In genomic region chr3:86796716-86797115, GRCm38 (mm10) we compare ENCODE assay signal across 10 mouse cellular contexts.
DNase-seq lines count a peak whose midpoint lies in the region; ATAC-seq and TF ChIP-seq lines count a peak whose summit lies in the region.
"Had no signal": no experiment of that assay in that cellular context is flagged by ENCODE, and none has a peak within 500 bp of the region (broad histone marks: within the 10 kb centered on the region; RNA-seq: fewer than 3 reads in every experiment).

No protein-coding gene starts in this region.

- H3K4me1 ChIP-seq in lung, adult 2 months (ENCODE audit: control insufficient read depth, insufficient read depth, low read length) = peaks cover 5% of the 10 kb centered on the region

- H3K4me3 ChIP-seq in lung, adult 2 months (replicated peaks; ENCODE audit: extremely low read depth, low read depth, low read length) = no peak overlapping the region
- H3K4me3 ChIP-seq: heart, embryonic 15.5 days; limb, embryonic 13.5 days had no signal

- TF ChIP-seq CTCF in lung, adult 2 months (IDR thresholded peaks at IDR 0.05; ENCODE audit: insufficient read depth, low read length) = peak; percentile 68

- peak; percentile 53 for ATAC-seq in megakaryocyte, adult 5-6 weeks (ENCODE audit: poor library complexity, severe bottlenecking)

- 54% methylated on average over 6 of the region's 6 CpGs for WGBS in lung, adult 2 months

- no peak for DNase-seq in lung, adult 2 months
- no peak for DNase-seq in lung, postnatal 10 days
- peak; percentile 12 for DNase-seq in NIH3T3 (ENCODE audit: low read depth)
- DNase-seq in embryo, embryonic 10.5 days (ENCODE audit: low spot score) = peak; percentile 72
- DNase-seq in spleen, postnatal 36 days (ENCODE audit: low spot score in 2 of 2) = no peak
- no peak for DNase-seq in cerebellum, adult 8-10 months
- DNase-seq: cerebellum, adult 9-10 months had no signal

- TF ChIP-seq POLR2A in lung, adult 2 months (IDR thresholded peaks at IDR 0.05; ENCODE audit: borderline replicate concordance, extremely low read depth, low read depth, low read length) = no peak

Comparison
In these comparisons a context has a peak if more than half of its experiments do, and no peak if none do; other contexts are left out.
1. DNase-seq: peak in NIH3T3 (single experiment) and embryo, embryonic 10.5 days (single experiment); none in lung, adult 2 months (single experiment), lung, postnatal 10 days (single experiment), spleen, postnatal 36 days (0 of 2) and cerebellum, adult 8-10 months (single experiment).